Mouse (Mus musculus): ENCODE measurements around the gene Nek6. TPM values are rescaled to one million over a fixed set of nuclear protein-coding genes. Genes with fewer than 3 reads are reported as not detected.
A peak's percentile ranks its signal among the peaks of the same experiment; 100 is the strongest.

Gene Nek6
- polyA plus RNA-seq, 1 experiment from 2014 or later = 85.8 TPM

DNA sequence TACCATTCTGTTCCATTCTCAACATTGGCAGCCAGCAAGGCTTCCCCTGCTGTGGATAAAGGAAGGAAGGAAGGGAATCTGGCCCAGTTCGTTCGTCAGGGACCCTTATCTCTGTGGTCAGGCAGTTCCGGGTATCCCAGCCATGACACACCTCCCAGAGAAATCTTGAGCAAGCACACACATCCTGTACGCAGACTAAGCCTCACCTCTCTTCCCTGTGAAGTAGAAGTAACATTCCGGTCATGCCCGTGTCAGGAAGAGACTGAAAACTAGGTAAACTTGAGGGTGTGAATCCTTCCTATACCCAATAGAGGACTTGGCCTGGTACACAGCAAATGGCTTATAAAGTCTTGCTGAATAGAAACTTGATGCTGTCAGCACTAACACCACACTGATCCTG lies 21.9 kb downstream of the Nek6 start:
- H3K27ac ChIP-seq (replicated peaks) = peak overlapping the region; percentile 37; the same call in 1 of the 2 replicates
- DNase-seq (ENCODE audit: low spot score) = no peak
- H3K9me3 ChIP-seq = no peaks in the 10 kb centered on the region
- WGBS = 68% methylated on average over 6 of the region's 6 CpGs
- H3K27me3 ChIP-seq (replicated peaks; ENCODE audit: low read depth, poor library complexity, severe bottlenecking) = no peaks in the 10 kb centered on the region
- H3K4me1 ChIP-seq = peaks cover 80% of the 10 kb centered on the region
- H3K4me3 ChIP-seq = no peak overlapping the region
- H3K36me3 ChIP-seq (replicated peaks) = no peaks in the 10 kb centered on the region

DNA sequence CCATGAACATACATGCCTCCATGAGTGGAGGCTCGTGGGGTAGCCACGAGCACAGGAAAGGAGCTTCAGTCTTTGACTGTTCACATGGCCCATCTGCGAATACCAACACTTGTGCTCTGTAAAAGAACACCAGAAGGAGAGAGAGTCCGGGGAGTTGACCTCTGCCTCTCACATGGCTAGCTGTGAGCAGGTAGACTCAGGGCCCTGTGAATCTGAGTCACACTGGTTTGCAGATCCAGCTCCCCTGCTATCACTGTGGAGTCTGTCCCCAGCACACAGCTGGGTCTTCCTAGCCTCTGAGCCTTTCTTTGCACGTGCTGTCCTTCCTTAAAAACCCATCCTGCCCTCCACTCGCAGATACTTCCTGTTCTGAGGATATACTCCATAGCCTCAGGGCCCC lies 22.3 kb downstream of the Nek6 start:
- 48% methylated on average over 6 of the region's 6 CpGs for WGBS
- no peak for DNase-seq (ENCODE audit: low spot score)
- Histone ChIP-seq H3K4me1 (peaks cover 80% of the 10 kb centered on the region), H3K4me3 (no peak overlapping the region), H3K36me3 (replicated peaks) (no peaks in the 10 kb centered on the region), H3K9me3 (no peaks in the 10 kb centered on the region), H3K27me3 (replicated peaks; ENCODE audit: low read depth, poor library complexity, severe bottlenecking) (no peaks in the 10 kb centered on the region), H3K27ac (replicated peaks) (peak overlapping the region; percentile 27; the same call in 1 of the 2 replicates)

DNA sequence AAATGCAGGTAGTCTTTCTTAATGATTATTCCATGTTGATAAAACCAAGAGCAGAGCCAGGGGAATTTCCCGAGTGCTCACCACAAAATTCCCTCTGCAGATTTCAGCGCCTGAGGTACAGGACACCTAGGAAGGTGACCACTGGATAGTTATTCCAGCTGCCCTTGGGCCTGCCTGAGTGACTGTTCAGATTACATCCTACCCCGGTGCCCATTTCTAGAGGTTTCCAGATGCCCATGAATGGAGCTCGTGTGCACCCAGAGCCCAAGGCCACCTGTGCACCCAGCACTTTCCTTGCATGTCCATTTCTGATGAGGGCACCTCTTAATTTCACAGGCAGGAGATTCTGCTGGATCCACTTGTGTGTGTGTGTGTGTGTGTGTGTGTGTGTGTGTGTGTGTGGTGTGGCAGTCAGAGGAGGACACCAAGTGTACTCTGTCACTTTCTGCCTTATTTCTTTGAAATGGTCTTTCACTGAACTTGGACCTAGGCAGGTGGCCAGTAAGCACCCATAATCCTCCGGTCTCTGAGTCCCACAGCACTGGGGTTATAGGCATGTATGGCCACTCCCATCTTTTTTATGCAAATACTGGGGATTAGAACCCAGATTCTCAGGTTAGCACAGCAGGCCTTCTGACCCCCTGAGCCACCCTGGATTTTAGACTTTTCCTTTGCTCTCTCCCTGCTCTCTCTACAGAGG lies 22.9 kb downstream of the Nek6 start:
- no peak overlapping the region for H3K4me3 ChIP-seq
- H3K4me1 ChIP-seq = peaks cover 75% of the 10 kb centered on the region
- H3K27ac ChIP-seq (replicated peaks) = peak overlapping the region; percentile 27; the same call in 1 of the 2 replicates
- DNase-seq (ENCODE audit: low spot score) = no peak
- no peaks in the 10 kb centered on the region for H3K36me3 ChIP-seq (replicated peaks)
- H3K27me3 ChIP-seq (replicated peaks; ENCODE audit: low read depth, poor library complexity, severe bottlenecking) = no peaks in the 10 kb centered on the region
- no peaks in the 10 kb centered on the region for H3K9me3 ChIP-seq
- WGBS = 83% methylated on average over 5 of the region's 5 CpGs

DNA sequence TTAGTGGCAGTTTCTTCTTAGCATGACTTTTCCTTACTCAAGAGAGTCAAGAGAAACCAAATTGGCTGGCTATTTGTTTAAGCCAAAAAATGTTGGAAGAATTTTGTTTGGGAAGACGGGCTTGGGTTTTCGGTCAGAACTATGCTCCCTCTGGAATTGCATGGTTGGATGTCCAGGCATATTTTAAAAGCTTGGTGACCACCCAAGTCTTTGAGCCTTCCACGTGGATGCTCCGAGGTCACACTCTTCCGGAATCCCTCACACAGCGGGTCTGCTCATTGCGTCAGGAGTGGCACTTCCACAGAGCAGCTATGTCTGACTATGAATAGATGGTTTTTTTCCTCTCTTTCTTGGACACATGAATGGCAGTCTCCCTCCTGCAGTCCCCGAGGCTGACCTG lies 23.6 kb downstream of the Nek6 start:
- H3K4me1 ChIP-seq = peaks cover 75% of the 10 kb centered on the region
- DNase-seq (ENCODE audit: low spot score) = no peak
- no peaks in the 10 kb centered on the region for H3K36me3 ChIP-seq (replicated peaks)
- 75% methylated on average over 8 of the region's 8 CpGs for WGBS
- 0 out of 2 replicates have a peak overlapping the region, but pooled peaks have one; percentile 11 for H3K27ac ChIP-seq (replicated peaks)
- H3K27me3 ChIP-seq (replicated peaks; ENCODE audit: low read depth, poor library complexity, severe bottlenecking) = no peaks in the 10 kb centered on the region
- H3K4me3 ChIP-seq = no peak overlapping the region
- no peaks in the 10 kb centered on the region for H3K9me3 ChIP-seq

DNA sequence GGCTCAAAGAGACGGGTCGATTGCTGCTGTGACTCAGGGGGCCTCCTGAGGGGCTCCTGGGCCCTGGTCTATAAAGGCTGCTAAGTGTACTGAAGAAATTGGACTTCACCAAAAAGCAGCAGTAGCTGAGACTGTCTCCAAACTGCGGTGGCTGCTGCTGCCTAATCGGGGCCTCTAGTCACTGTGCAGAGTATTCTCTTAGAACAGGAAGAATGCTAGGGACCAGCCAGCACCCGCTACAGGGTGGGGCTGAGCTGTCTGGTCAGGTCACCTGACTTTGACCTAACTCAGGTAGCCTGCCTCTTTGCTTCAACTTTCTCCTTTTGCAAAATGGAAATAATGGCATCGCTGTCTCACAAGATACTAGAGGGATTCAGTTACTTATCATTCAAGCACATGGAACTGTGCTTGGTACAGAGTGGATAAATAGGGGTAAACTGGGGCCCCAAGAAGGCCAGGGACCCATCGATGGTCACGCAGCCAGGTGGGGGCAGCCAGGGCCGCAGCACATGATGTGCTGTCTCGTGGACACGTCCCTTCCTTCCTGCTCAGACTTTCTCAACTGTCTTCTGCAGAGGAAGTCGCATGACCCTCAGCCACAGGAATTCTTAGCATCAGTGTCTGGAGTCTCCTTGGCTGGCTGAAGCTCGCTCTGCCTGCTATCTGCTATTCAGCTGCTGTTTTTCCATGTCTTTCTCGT lies 24.2 kb downstream of the Nek6 start:
- no peak for DNase-seq (ENCODE audit: low spot score)
- Histone ChIP-seq H3K9me3 (no peaks in the 10 kb centered on the region), H3K4me1 (peaks cover 75% of the 10 kb centered on the region), H3K36me3 (replicated peaks) (no peaks in the 10 kb centered on the region), H3K27ac (replicated peaks) (peak overlapping the region; percentile 30; the same call in 1 of the 2 replicates), H3K4me3 (no peak overlapping the region), H3K27me3 (replicated peaks; ENCODE audit: low read depth, poor library complexity, severe bottlenecking) (no peaks in the 10 kb centered on the region)
- 77% methylated on average over 14 of the region's 14 CpGs for WGBS

DNA sequence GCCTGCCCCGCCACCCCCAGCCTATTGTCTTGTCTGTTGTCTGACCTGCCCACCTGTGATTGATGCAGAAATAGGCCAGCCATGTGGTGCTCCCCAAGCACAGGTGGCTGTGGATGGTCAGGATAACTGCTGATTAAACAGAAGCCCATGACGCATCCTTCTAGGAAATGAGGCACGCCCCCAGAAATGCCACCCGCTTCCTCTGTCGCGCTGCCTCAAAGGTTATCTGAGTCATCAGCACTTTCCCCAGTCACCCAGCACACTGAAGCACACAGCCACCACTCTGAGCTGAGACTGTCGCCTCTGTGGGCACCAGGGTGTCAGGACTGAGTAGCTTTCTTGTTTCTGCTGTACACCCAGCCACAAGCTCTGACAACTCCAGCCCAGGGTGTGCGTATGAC lies 24.9 kb downstream of the Nek6 start:
- WGBS = 79% methylated on average over 8 of the region's 8 CpGs
- Histone ChIP-seq H3K9me3 (no peaks in the 10 kb centered on the region), H3K27me3 (replicated peaks; ENCODE audit: low read depth, poor library complexity, severe bottlenecking) (no peaks in the 10 kb centered on the region), H3K36me3 (replicated peaks) (no peaks in the 10 kb centered on the region), H3K4me1 (peaks cover 75% of the 10 kb centered on the region), H3K4me3 (no peak overlapping the region), H3K27ac (replicated peaks) (peak overlapping the region; percentile 30)
- DNase-seq (ENCODE audit: low spot score) = no peak

DNA sequence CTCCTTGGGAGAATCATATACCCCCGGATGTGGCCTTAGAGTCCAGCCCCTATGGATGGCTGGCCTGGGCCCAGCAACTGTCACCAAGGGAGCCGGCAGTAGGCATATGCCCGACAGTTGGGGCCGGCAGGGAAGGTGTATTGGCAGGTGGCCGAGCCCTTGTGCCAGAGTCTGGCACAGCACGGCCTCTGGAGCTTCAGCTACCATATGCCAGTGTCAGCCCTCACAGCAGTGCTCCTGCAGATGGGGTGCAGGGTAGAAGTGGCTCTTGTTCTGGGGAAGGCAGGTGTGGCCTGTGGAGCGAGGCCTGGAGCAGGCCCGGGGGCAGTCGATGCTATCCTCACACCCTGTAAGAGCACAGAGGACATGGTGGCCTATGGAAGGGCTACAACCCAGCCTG lies 28.2 kb downstream of the Nek6 start:
- Histone ChIP-seq H3K9me3 (no peaks in the 10 kb centered on the region), H3K36me3 (replicated peaks) (no peaks in the 10 kb centered on the region), H3K4me3 (no peak overlapping the region), H3K4me1 (peaks cover 69% of the 10 kb centered on the region), H3K27me3 (replicated peaks; ENCODE audit: low read depth, poor library complexity, severe bottlenecking) (no peaks in the 10 kb centered on the region), H3K27ac (replicated peaks) (peak overlapping the region; percentile 48)
- 88% methylated on average over 9 of the region's 9 CpGs for WGBS
- no peak for DNase-seq (ENCODE audit: low spot score)

DNA sequence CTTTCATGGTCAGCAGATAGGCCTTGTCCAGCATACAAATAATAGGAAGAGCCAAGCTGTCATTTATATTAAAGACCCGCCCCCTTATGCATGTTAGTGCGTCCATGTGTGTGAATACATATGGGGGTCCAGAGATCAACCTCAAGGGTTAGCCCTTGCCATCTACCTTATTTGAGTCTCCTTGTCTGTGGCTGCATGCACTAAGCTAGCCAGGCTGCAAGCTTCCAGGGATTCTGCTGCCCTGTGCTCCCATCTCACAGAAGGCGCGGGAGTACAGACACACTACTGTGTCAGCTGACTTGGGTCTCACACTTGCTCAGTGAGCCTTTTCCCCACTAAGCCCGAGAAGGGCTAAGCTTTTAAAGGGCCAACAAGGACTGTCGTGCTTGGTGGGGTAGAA lies 29.2 kb downstream of the Nek6 start:
- Histone ChIP-seq H3K36me3 (replicated peaks) (no peaks in the 10 kb centered on the region), H3K4me1 (peaks cover 68% of the 10 kb centered on the region), H3K4me3 (no peak overlapping the region), H3K27me3 (replicated peaks; ENCODE audit: low read depth, poor library complexity, severe bottlenecking) (no peaks in the 10 kb centered on the region), H3K9me3 (no peaks in the 10 kb centered on the region), H3K27ac (replicated peaks) (no peak overlapping the region)
- no peak for DNase-seq (ENCODE audit: low spot score)
- WGBS = 86% methylated on average over 6 of the region's 6 CpGs

DNA sequence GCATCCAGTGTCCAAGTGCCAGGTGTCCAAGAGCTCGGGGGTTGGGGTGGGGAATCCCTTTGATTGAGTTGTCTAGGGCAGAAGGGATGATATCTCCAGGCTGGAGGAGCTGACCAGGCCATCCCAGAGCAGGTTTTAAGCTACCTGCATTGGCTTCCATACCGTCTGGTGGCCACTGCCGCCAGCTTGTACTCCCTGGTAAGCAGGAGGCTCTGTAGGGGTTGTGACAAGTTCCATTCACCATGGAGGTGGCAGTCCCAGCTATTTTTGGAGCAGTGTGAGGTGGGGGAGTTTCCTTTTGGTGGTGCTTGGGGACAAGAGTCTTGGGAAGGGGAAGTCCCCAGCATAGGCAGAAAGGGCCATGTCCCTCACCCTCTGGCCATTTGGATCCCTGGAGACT lies 29.7 kb downstream of the Nek6 start:
- Histone ChIP-seq H3K9me3 (no peaks in the 10 kb centered on the region), H3K4me1 (peaks cover 68% of the 10 kb centered on the region), H3K27ac (replicated peaks) (peak overlapping the region; percentile 51), H3K4me3 (no peak overlapping the region), H3K36me3 (replicated peaks) (no peaks in the 10 kb centered on the region), H3K27me3 (replicated peaks; ENCODE audit: low read depth, poor library complexity, severe bottlenecking) (no peaks in the 10 kb centered on the region)
- 84% methylated on average over 3 of the region's 3 CpGs for WGBS
- DNase-seq (ENCODE audit: low spot score) = no peak

DNA sequence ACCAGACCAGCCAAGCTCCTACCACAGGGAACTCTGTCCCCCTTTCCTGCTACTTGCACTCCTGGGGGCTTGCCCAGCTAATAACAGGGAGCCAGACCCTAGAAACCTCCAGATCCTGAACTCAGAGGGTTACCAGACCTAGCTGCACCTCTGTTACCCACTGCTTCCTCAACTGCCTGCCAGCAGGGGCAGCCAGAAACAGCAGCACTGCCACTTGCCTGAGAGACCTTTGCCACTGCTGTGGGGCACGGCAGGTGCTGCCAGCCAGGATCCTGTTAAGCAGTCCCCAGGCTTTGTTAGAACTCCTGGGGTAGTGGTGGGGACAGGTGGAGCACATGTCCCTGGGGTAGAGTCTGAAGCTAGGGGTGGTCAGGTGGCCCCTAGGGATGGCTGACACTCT lies 30.1 kb downstream of the Nek6 start:
- Histone ChIP-seq H3K4me3 (no peak overlapping the region), H3K27ac (replicated peaks) (peak overlapping the region; percentile 51), H3K27me3 (replicated peaks; ENCODE audit: low read depth, poor library complexity, severe bottlenecking) (no peaks in the 10 kb centered on the region), H3K9me3 (no peaks in the 10 kb centered on the region), H3K36me3 (replicated peaks) (no peaks in the 10 kb centered on the region), H3K4me1 (peaks cover 68% of the 10 kb centered on the region)
- WGBS = 77% methylated on average over 1 of the region's 1 CpGs
- DNase-seq (ENCODE audit: low spot score) = no peak

DNA sequence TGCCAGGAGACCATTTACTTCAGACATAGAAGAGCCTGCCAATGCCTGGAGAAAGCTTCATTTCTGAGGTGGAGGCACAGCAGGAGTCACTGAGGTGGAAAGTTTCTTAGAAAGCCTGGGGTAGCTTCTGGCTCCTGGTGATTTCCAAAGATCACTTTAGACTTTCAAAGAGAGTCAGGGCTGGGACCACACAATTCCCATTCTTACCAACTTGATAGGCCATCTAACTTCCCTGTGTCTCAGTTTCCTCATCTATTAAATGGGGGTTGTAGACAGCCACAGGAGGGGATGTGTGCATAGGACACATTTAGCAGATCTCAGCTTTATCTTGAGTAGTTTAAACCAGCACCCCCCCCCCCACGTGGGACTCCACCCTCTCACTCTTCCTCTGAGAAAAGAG lies 30.9 kb downstream of the Nek6 start:
- 45% methylated on average over 1 of the region's 1 CpGs for WGBS
- no peak overlapping the region for H3K4me3 ChIP-seq
- no peaks in the 10 kb centered on the region for H3K27me3 ChIP-seq (replicated peaks; ENCODE audit: low read depth, poor library complexity, severe bottlenecking)
- no peak overlapping the region for H3K27ac ChIP-seq (replicated peaks)
- H3K9me3 ChIP-seq = no peaks in the 10 kb centered on the region
- H3K36me3 ChIP-seq (replicated peaks) = no peaks in the 10 kb centered on the region
- H3K4me1 ChIP-seq = peaks cover 70% of the 10 kb centered on the region
- DNase-seq (ENCODE audit: low spot score) = no peak

DNA sequence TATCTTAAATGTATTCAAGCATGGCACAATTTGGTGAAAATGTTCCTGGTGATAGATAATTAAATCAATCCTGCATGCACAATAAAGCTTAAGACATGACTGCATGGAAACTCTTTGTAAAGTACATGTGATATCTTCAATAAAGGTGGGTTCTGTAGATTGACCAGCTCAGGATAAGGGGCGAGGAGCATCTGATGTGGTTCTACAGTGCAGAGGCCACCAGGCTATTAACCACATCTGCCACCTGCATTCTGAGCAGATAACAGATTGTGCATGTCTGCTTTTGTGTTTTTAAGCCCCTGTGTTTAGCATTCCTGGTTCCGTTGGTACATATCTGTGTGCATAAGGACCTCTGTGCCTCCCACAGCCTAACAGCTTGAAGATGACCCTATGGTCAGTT lies 31.7 kb downstream of the Nek6 start:
- peaks cover 71% of the 10 kb centered on the region for H3K4me1 ChIP-seq

DNA sequence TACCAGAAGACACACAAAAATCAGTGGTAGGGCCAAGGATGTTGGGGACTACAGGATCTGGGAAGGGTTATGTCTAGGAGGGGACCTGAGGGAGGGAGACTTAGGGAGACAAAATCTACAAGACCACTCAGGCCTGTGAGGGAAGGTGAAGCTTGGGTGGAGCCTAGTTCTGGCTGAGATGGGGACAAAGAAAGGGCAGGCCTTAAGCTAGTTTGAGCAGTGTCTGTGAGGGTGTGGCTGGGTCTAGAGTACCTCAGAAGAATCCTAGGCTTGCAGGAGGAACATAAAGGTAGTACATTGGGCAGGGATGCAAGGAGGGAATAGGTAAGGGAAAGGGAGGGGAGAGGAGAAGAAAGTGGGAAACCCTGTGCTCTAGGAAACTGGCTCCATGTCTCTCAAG lies 32.9 kb downstream of the Nek6 start:
- H3K27ac ChIP-seq (replicated peaks) = no peak overlapping the region
- H3K27me3 ChIP-seq (replicated peaks; ENCODE audit: low read depth, poor library complexity, severe bottlenecking) = no peaks in the 10 kb centered on the region

More for the DNA sequence above, 31.7 kb downstream of the Nek6 start:
- Histone ChIP-seq H3K36me3 (replicated peaks) (no peaks in the 10 kb centered on the region), H3K9me3 (no peaks in the 10 kb centered on the region), H3K27me3 (replicated peaks; ENCODE audit: low read depth, poor library complexity, severe bottlenecking) (no peaks in the 10 kb centered on the region), H3K27ac (replicated peaks) (no peak overlapping the region), H3K4me3 (no peak overlapping the region)
- WGBS = 88% methylated on average over 2 of the region's 2 CpGs
- DNase-seq (ENCODE audit: low spot score) = no peak

More for the DNA sequence above, 32.9 kb downstream of the Nek6 start:
- no peak for DNase-seq (ENCODE audit: low spot score)
- H3K4me1 ChIP-seq = peaks cover 75% of the 10 kb centered on the region
- H3K9me3 ChIP-seq = no peaks in the 10 kb centered on the region
- no peaks in the 10 kb centered on the region for H3K36me3 ChIP-seq (replicated peaks)
- H3K4me3 ChIP-seq = no peak overlapping the region
